Mouse (Mus musculus): ENCODE results near the gene Banf2. TPM values are rescaled to one million over a fixed set of nuclear protein-coding genes. Genes with fewer than 3 reads are reported as not detected.

The Banf2 gene
- polyA plus RNA-seq, 1 experiment, result not detected

DNA sequence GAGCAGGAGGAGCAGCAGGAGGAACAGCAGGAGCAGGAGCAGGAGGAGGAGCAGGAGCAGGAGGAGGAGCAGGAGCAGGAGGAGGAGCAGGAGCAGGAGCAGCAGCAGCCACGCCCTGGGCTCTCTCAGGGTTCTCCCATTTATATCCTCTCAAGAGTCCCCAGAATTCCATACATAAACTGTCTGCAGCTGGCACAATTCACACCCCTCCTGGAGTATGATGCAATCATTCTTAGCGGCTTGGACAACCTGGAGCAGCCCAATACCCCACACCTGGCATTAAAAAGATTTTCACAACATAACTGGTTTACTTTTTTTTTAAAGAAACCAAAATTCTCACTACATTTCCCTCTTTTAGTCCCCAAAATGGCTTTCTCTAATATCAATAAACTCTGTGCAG, 12.9 kb upstream of the Banf2 start:
- no peak overlapping the region for H3K27ac ChIP-seq (ENCODE audit: insufficient read depth, low read depth, low read length)
- TF ChIP-seq POLR2A (IDR thresholded peaks at IDR 0.05; ENCODE audit: low read depth, low read length) (no peak), CTCF (IDR thresholded peaks at IDR 0.05; ENCODE audit: extremely low read depth, insufficient read length, insufficient replicate concordance, low read depth, low read length) (no peak)
- 19% methylated on average over 2 of the region's 2 CpGs for WGBS

DNA sequence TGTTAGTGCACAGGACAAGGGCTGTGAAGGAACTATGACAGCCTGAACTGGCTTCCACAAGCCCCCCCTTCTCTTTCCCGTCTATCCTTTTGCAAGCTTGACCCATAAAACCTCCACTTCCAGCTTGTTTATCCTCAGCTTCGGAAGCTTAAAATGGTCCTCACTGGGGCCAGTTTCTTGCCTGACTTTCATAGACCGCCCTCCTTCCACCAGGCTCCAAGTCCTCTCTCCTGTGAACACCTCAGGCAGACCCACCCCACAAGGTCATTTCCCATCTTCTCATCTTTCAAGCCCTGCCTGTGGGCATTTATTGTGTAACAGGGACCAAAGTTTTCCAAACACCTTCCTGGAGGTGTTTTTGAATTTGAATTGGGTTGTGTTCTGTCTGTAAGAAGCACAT, 10.4 kb upstream of the Banf2 start:
- H3K4me1 ChIP-seq (ENCODE audit: control insufficient read depth, insufficient read depth, insufficient read length, low read length), result no peaks in the 10 kb centered on the region
- no peaks in the 10 kb centered on the region for H3K36me3 ChIP-seq (ENCODE audit: control insufficient read depth, insufficient read depth, low read length)
- TF ChIP-seq POLR2A (IDR thresholded peaks at IDR 0.05; ENCODE audit: low read depth, low read length), result no peak
- TF ChIP-seq CTCF (IDR thresholded peaks at IDR 0.05; ENCODE audit: extremely low read depth, insufficient read length, insufficient replicate concordance, low read depth, low read length), result no peak
- H3K27me3 ChIP-seq (ENCODE audit: control insufficient read depth, insufficient read depth, low read length), result no peaks in the 10 kb centered on the region
- H3K27ac ChIP-seq (ENCODE audit: insufficient read depth, low read depth, low read length), result no peak overlapping the region
- no peak overlapping the region for H3K4me3 ChIP-seq (ENCODE audit: low read depth, low read length)
- 82% methylated on average over 3 of the region's 3 CpGs for WGBS

More for the DNA sequence above, 12.9 kb upstream of the Banf2 start:
- H3K27me3 ChIP-seq (ENCODE audit: control insufficient read depth, insufficient read depth, low read length), result no peaks in the 10 kb centered on the region
- H3K4me3 ChIP-seq (ENCODE audit: low read depth, low read length), result no peak overlapping the region
- no peaks in the 10 kb centered on the region for H3K36me3 ChIP-seq (ENCODE audit: control insufficient read depth, insufficient read depth, low read length)
- no peaks in the 10 kb centered on the region for H3K4me1 ChIP-seq (ENCODE audit: control insufficient read depth, insufficient read depth, insufficient read length, low read length)

DNA sequence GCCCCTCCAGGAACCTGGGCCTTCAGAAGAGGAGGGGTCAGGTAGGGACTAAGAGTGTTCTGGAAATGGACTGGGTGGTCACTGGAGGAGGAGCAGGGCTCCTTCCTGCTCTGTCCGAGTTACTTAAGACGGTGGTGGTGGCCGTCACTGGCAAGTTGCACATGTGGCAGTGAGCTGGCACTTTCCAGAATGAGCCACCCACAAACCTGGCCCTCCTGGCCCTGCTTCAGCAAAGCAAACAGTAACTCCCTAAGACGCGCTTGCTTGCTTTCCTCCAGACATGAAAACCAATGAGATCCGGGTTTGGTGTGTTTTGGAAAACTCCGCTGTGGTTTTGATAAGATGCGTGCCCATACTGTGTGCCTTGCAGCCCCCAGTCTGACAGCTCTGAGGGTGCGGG, 7.5 kb upstream of the Banf2 start:
- WGBS, result 85% methylated on average over 9 of the region's 9 CpGs
- Histone ChIP-seq H3K4me3 (ENCODE audit: low read depth, low read length) (no peak overlapping the region), H3K36me3 (ENCODE audit: control insufficient read depth, insufficient read depth, low read length) (no peaks in the 10 kb centered on the region), H3K27ac (ENCODE audit: insufficient read depth, low read depth, low read length) (no peak overlapping the region), H3K4me1 (ENCODE audit: control insufficient read depth, insufficient read depth, insufficient read length, low read length) (no peaks in the 10 kb centered on the region), H3K27me3 (ENCODE audit: control insufficient read depth, insufficient read depth, low read length) (no peaks in the 10 kb centered on the region)
- no peak for TF ChIP-seq POLR2A (IDR thresholded peaks at IDR 0.05; ENCODE audit: low read depth, low read length)
- TF ChIP-seq CTCF (IDR thresholded peaks at IDR 0.05; ENCODE audit: extremely low read depth, insufficient read length, insufficient replicate concordance, low read depth, low read length), result no peak

DNA sequence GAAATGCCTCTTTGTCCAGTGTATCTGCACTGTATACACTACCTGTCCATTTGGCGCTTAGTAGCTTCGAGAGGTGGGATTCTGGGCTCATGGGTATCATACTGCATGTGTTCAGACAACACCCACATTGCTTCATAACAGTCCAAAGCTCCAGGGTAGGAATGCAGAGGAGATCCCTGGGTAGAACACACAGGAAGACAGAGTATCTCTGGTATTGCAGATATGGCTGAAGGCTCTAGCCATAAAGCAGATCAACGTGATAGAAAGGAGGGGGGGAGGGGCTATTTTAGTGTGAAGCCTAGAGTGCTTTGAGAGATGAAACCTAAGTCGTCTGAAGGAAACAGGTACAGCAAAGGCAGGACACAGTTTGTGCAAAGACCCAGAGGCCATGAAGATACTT, 6.4 kb upstream of the Banf2 start:
- H3K27ac ChIP-seq (ENCODE audit: insufficient read depth, low read depth, low read length), result no peak overlapping the region
- TF ChIP-seq POLR2A (IDR thresholded peaks at IDR 0.05; ENCODE audit: low read depth, low read length) (no peak), CTCF (IDR thresholded peaks at IDR 0.05; ENCODE audit: extremely low read depth, insufficient read length, insufficient replicate concordance, low read depth, low read length) (no peak)
- H3K4me3 ChIP-seq (ENCODE audit: low read depth, low read length), result no peak overlapping the region
- H3K36me3 ChIP-seq (ENCODE audit: control insufficient read depth, insufficient read depth, low read length), result no peaks in the 10 kb centered on the region
- no peaks in the 10 kb centered on the region for H3K4me1 ChIP-seq (ENCODE audit: control insufficient read depth, insufficient read depth, insufficient read length, low read length)
- no peaks in the 10 kb centered on the region for H3K27me3 ChIP-seq (ENCODE audit: control insufficient read depth, insufficient read depth, low read length)
- 61% methylated on average over 4 of the region's 4 CpGs for WGBS

DNA sequence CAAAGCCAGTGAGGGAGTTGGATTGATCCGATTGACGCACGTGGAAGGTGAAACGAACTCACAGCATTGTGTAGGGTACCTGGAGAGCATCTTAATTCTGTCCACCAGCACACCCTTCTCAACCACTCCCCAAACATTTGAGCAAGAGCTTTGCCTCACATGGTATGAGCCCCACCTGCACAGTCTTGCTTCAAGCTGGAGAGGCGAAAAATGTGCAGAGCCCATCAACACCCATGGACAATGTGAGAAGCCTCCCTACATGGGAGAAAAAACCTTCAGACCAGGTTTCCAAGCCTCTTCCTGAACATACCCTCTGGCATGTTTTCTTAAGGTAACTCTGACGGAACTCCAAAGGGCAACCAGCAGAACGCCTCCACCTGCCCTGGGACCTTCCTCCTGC, 2.1 kb upstream of the Banf2 start:
- Histone ChIP-seq H3K27me3 (ENCODE audit: control insufficient read depth, insufficient read depth, low read length) (no peaks in the 10 kb centered on the region), H3K4me1 (ENCODE audit: control insufficient read depth, insufficient read depth, insufficient read length, low read length) (no peaks in the 10 kb centered on the region), H3K36me3 (ENCODE audit: control insufficient read depth, insufficient read depth, low read length) (no peaks in the 10 kb centered on the region), H3K4me3 (ENCODE audit: low read depth, low read length) (no peak overlapping the region), H3K27ac (ENCODE audit: insufficient read depth, low read depth, low read length) (no peak overlapping the region)
- WGBS, result 88% methylated on average over 7 of the region's 7 CpGs
- TF ChIP-seq POLR2A (IDR thresholded peaks at IDR 0.05; ENCODE audit: low read depth, low read length) (no peak), CTCF (IDR thresholded peaks at IDR 0.05; ENCODE audit: extremely low read depth, insufficient read length, insufficient replicate concordance, low read depth, low read length) (no peak)

DNA sequence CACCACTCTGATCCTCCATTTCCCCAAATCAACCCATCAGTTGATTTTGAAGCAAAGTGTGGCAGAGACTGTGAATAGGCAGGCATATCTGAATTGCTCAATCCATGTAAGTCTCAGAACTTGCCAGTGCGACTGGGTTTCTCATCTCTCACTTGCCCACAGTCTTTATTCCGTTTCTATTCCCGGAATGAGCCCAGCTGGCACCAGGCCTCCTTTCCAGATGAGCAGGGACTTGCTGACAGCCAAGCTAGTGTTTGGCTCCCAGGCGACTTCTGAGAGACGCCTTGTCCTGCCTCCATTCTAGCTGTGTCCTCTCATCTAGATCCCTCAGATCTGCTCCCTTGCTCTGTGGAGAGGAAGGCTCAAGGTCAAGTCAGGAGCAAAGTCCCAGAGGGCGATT, 11.9 kb downstream of the Banf2 start:
- no peak overlapping the region for H3K4me3 ChIP-seq (ENCODE audit: low read depth, low read length)
- WGBS, result 73% methylated on average over 6 of the region's 6 CpGs

DNA sequence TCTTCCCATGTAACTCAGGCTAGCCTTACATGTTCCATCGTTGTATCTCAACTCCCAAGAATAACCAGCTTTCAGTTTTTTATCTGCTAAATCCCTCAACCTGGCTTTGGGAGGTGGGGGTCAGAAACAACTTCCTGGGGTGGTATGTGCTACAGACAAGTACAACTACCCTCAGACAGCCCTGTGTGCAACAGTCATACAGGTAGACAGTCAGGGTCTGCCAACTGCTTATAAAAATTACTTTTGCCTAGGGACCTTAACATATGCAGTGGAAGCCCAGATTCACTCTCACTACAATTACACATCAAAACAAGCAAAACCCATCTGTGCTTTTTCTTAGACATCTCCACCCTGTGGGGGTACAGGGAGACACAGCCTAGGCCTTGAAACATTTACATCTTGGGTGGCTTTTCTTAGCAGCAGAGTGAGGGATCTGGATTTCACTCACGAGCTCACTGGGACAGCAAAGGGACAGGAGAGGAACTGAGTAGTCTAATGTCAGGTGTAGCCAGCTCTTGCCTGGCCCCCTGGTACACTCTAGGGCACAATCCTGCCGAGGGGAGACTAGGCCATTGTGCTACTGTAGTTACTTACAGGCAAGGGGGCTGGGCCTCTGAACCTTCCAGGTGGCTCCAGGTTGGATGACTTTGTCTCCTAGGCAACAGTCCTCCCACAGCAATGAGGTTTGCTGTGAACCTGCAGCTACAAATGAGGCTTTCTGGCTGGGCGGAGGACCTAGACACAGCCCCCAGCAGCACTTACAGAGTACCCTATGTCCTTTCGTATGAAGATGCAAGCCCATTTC, 13.1 kb downstream of the Banf2 start:
- no peaks in the 10 kb centered on the region for H3K36me3 ChIP-seq (ENCODE audit: control insufficient read depth, insufficient read depth, low read length)
- WGBS, result 79% methylated on average over 5 of the region's 5 CpGs
- H3K4me3 ChIP-seq (ENCODE audit: low read depth, low read length), result no peak overlapping the region
- no peak for TF ChIP-seq POLR2A (IDR thresholded peaks at IDR 0.05; ENCODE audit: low read depth, low read length)
- no peak for TF ChIP-seq CTCF (IDR thresholded peaks at IDR 0.05; ENCODE audit: extremely low read depth, insufficient read length, insufficient replicate concordance, low read depth, low read length)
- H3K4me1 ChIP-seq (ENCODE audit: control insufficient read depth, insufficient read depth, insufficient read length, low read length), result no peaks in the 10 kb centered on the region
- no peak overlapping the region for H3K27ac ChIP-seq (ENCODE audit: insufficient read depth, low read depth, low read length)
- H3K27me3 ChIP-seq (ENCODE audit: control insufficient read depth, insufficient read depth, low read length), result no peaks in the 10 kb centered on the region

More for the DNA sequence above, 11.9 kb downstream of the Banf2 start:
- H3K27ac ChIP-seq (ENCODE audit: insufficient read depth, low read depth, low read length), result no peak overlapping the region
- no peaks in the 10 kb centered on the region for H3K27me3 ChIP-seq (ENCODE audit: control insufficient read depth, insufficient read depth, low read length)
- H3K36me3 ChIP-seq (ENCODE audit: control insufficient read depth, insufficient read depth, low read length), result no peaks in the 10 kb centered on the region
- no peak for TF ChIP-seq CTCF (IDR thresholded peaks at IDR 0.05; ENCODE audit: extremely low read depth, insufficient read length, insufficient replicate concordance, low read depth, low read length)
- H3K4me1 ChIP-seq (ENCODE audit: control insufficient read depth, insufficient read depth, insufficient read length, low read length), result no peaks in the 10 kb centered on the region
